Mouse (Mus musculus) hindbrain, postnatal 0 days (tissue): Measurements from ENCODE around the gene Gucd1. TPM values are rescaled to one million over a fixed set of nuclear protein-coding genes. Genes with fewer than 3 reads are reported as not detected.
"Not testable (repeated sequence)": the region's sequence is repeated elsewhere in the genome, so short reads cannot be mapped to it uniquely, and the experiment has no call there.

Experiments
- ATAC-seq: fragments of 200-750 bp; cut with Nextera tagmentation; 2 replicates; pipeline ENCODE4 v1.8.0; 2017; ENCODE audit warnings: mild to moderate bottlenecking, moderate TSS enrichment, moderate library complexity
- DNase-seq: peaks from one replicate; pipeline ENCODE4 v3.0.0-alpha.2; 2015; ENCODE audit warnings: low spot score
- H3K27ac ChIP-seq: fragments of 300-500 bp; sonication (generic); 2 replicates; pipeline ENCODE4 v1.5.1; 2014; ENCODE audit warnings: mild to moderate bottlenecking
- H3K27me3 ChIP-seq: fragments of 300-500 bp; sonication (generic); 2 replicates; pipeline ENCODE4 v1.6.1; 2014; ENCODE audit warnings: low read length, mixed read lengths; ENCODE audit not compliant: insufficient read depth
- H3K36me3 ChIP-seq: fragments of 300-500 bp; sonication (generic); 2 replicates; pipeline ENCODE4 v1.6.1; 2014; ENCODE audit warnings: low read length, mixed read lengths; ENCODE audit not compliant: insufficient read depth
- H3K4me1 ChIP-seq: fragments of 300-500 bp; sonication (generic); 2 replicates; pipeline ENCODE4 v1.6.1; 2014; ENCODE audit warnings: antibody characterized with exemption, low read length, mixed read lengths; ENCODE audit not compliant: insufficient read depth
- H3K4me2 ChIP-seq: fragments of 300-500 bp; sonication (generic); 2 replicates; pipeline ENCODE4 v1.6.1; 2014; ENCODE audit warnings: low read depth, mild to moderate bottlenecking, low read length, moderate library complexity, mixed read lengths
- H3K4me3 ChIP-seq: fragments of 300-500 bp; sonication (generic); 2 replicates; pipeline ENCODE4 v1.5.1; 2014; ENCODE audit warnings: low read length
- H3K9ac ChIP-seq: fragments of 300-500 bp; sonication (generic); replicated peaks from 2 replicates; pipeline ENCODE4 v1.6.1; 2014; ENCODE audit warnings: mild to moderate bottlenecking, low read length, moderate library complexity, mixed read lengths
- H3K9me3 ChIP-seq: fragments of 300-500 bp; sonication (generic); 2 replicates; pipeline ENCODE4 v1.6.1; 2016; ENCODE audit warnings: low read length, mixed read lengths
- CTCF ChIP-seq: IDR thresholded peaks from 2 replicates; pipeline ENCODE4 v1.5.1; 2016; ENCODE audit warnings: antibody characterized with exemption, control low read depth, low read depth
- WGBS: fragments of 180-500 bp; shearing (Covaris S2); extraction: QIAGEN DNeasy Blood & Tissue Kit; methylation state at CpG from one replicate; pipeline ENCODE4 v1.1.7; 2014; 5-methylcytosine and 5-hydroxymethylcytosine counted together
- polyA plus RNA-seq: library from polyadenylated mRNA; unstranded; fragments of >200 nt; fragmentation: Nextera tagmentation; extraction: Ambion mirVana; gene quantifications from 2 replicates; pipeline ENCODE4 v1.2.1, GENCODE M21; 2015
- total RNA-seq: library from RNA; depleted of rRNA; stranded (reverse); fragments of >200 nt; gene quantifications from 2 replicates; pipeline ENCODE4 v1.2.3, GENCODE M21; 2014

Gucd1 gene
- total and polyA plus RNA-seq, 2 experiments from 2014 or later, result 15.6 to 44.3 TPM

- no peak for TF ChIP-seq CTCF
- H3K4me3 ChIP-seq, result no peak overlapping the region
- no peak overlapping the region for H3K27ac ChIP-seq
Measured at GRCm38 (mm10) chr10:75547901-75548300, 30.1 kb upstream of the Gucd1 start.

DNA sequence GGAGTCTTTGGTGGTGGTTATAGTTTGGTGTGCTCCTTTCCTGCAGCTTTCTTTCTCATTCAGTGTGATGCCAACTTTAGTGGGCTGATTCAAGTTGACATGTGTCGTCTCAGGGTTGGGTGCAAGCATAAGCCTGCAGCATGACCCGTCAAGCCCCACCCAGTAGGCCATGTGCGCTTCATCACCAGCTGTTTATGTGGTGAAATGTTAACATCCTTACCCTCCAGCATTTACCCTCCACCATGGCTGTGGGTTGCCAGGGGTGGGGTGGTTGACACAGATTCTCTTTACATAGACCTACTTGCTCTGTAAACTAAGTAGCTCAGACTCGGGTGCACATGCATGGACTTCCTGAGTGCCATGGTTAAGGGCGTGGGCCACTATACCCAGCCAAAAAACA, 18.4 kb upstream of the Gucd1 start:
- H3K4me1 ChIP-seq, result no peaks in the 10 kb centered on the region
- 89% methylated on average over 5 of the region's 5 CpGs for WGBS
- ATAC-seq (no peak), DNase-seq (no peak)
- TF ChIP-seq CTCF, result no peak
- no peak overlapping the region for H3K4me2 ChIP-seq
- H3K36me3 ChIP-seq, result peaks cover 18% of the 10 kb centered on the region
- H3K9me3 ChIP-seq, result no peaks in the 10 kb centered on the region
- H3K27ac ChIP-seq, result no peak overlapping the region
- H3K27me3 ChIP-seq, result no peaks in the 10 kb centered on the region
- H3K4me3 ChIP-seq, result no peak overlapping the region
- H3K9ac ChIP-seq, result no peak overlapping the region

More at GRCm38 (mm10) chr10:75547901-75548300, 30.1 kb upstream of the Gucd1 start:
- DNase-seq (no peak), ATAC-seq (no peak)
- no peaks in the 10 kb centered on the region for H3K36me3 ChIP-seq
- H3K4me2 ChIP-seq, result no peak overlapping the region
- no peaks in the 10 kb centered on the region for H3K27me3 ChIP-seq
- WGBS, result 63% methylated on average over 7 of the region's 7 CpGs
- H3K4me1 ChIP-seq, result 0 out of 2 replicates have a peak, but pooled peaks cover 5% of the 10 kb centered on the region
- H3K9me3 ChIP-seq, result 0 out of 2 replicates have a peak, but pooled peaks cover 3% of the 10 kb centered on the region
- H3K9ac ChIP-seq, result no peak overlapping the region

DNA sequence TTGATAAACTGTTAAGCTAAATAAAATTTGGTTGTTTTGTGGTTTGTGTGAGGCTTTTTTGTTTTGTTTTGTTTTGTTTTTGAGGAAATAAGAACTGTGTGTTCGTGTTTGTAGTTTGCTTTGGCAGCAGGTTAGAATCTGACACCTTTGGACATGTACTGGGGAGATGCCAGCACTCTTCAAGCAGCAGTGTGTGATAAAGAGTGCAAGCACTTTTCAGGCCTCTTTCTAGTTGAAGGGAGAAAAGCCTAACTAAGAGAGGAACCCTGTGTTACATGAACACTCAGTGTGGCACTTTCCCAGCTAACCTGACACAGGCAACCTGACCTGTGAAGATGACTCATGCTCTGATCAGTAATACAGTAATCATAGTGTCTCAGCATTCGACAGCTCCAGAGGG, 17.7 kb upstream of the Gucd1 start:
- Histone ChIP-seq H3K4me2 (no peak overlapping the region), H3K27me3 (no peaks in the 10 kb centered on the region), H3K36me3 (peaks cover 18% of the 10 kb centered on the region), H3K27ac (no peak overlapping the region), H3K4me3 (no peak overlapping the region), H3K9me3 (no peaks in the 10 kb centered on the region), H3K9ac (no peak overlapping the region), H3K4me1 (no peaks in the 10 kb centered on the region)
- 82% methylated on average over 2 of the region's 2 CpGs for WGBS
- no peak for TF ChIP-seq CTCF
- no peak for DNase-seq
- 0 out of 2 replicates have a peak, but pooled peaks have one; percentile 21 for ATAC-seq

DNA sequence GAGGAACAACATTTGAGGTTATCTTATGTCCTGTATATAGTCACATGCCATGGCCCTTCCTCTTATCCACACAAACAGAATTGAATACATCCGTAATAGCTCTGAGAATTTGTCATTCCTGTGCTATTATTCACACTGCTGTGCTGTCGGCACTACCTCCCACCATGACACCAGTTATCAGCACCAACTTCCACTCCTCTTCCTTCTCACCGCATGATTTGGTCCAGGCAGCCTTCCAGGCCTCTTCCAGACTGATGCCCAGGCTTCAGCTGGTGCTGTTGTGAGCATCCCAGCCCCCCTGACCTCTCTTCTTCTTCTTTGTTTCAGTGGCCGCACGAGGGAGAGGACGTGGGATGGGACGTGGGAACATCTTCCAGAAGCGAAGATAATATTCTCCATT, 17.2 kb upstream of the Gucd1 start:
- no peak for ATAC-seq
- Histone ChIP-seq H3K27me3 (no peaks in the 10 kb centered on the region), H3K27ac (no peak overlapping the region), H3K9ac (no peak overlapping the region), H3K9me3 (no peaks in the 10 kb centered on the region), H3K36me3 (peaks cover 18% of the 10 kb centered on the region), H3K4me3 (no peak overlapping the region), H3K4me2 (no peak overlapping the region), H3K4me1 (no peaks in the 10 kb centered on the region)
- 61% methylated on average over 8 of the region's 8 CpGs for WGBS
- no peak for TF ChIP-seq CTCF
- peak; percentile 57 for DNase-seq

- Histone ChIP-seq H3K9me3 (no peaks in the 10 kb centered on the region), H3K4me2 (no peak overlapping the region), H3K4me3 (no peak overlapping the region), H3K36me3 (peaks cover 18% of the 10 kb centered on the region), H3K27me3 (no peaks in the 10 kb centered on the region), H3K9ac (no peak overlapping the region), H3K27ac (no peak overlapping the region), H3K4me1 (no peaks in the 10 kb centered on the region)
- no peak for TF ChIP-seq CTCF
- DNase-seq (no peak), ATAC-seq (no peak)
- 88% methylated on average over 8 of the region's 8 CpGs for WGBS
Measured at GRCm38 (mm10) chr10:75534216-75534615, 16.4 kb upstream of the Gucd1 start.

DNA sequence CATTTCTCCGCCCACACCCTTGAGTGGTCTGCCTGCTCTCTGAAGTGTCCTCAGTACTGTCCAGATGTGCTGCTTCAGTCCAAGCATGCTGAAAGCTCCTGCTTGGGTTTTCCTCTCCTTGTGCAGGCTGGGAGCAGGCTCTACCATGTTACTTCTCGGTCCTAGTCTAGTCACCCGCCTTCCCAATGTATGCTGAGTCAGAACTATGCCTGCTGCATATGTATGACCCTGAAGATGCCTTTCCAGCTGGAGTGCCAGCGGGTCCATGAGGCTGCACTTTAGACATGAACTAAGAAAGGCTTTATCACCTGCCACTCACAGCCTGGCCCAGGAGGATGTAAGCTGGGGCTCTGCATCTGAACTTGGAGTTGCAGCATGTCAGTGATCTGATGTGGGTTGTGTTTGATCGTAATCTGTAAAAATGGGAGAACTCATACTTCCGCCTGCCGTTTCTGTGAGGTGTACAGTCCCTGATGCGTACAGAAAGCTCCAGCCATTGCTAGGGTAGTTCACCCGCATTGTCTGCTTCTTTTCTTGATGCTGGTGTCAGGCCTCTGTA, 13.8 kb upstream of the Gucd1 start:
- 88% methylated on average over 9 of the region's 9 CpGs for WGBS
- no peak overlapping the region for H3K4me2 ChIP-seq
- H3K9ac ChIP-seq, result no peak overlapping the region
- no peaks in the 10 kb centered on the region for H3K27me3 ChIP-seq
- no peak overlapping the region for H3K4me3 ChIP-seq
- H3K9me3 ChIP-seq, result no peaks in the 10 kb centered on the region
- no peak overlapping the region for H3K27ac ChIP-seq
- no peak for ATAC-seq
- H3K36me3 ChIP-seq, result peaks cover 18% of the 10 kb centered on the region
- no peak for DNase-seq
- no peaks in the 10 kb centered on the region for H3K4me1 ChIP-seq
- no peak for TF ChIP-seq CTCF

GRCm38 (mm10) chr10:75530322-75530721, 12.6 kb upstream of the Gucd1 start:
- no peak overlapping the region for H3K4me2 ChIP-seq
- no peak overlapping the region for H3K9ac ChIP-seq
- ATAC-seq (no peak), DNase-seq (no peak)
- no peaks in the 10 kb centered on the region for H3K9me3 ChIP-seq
- TF ChIP-seq CTCF, result no peak
- WGBS, result 95% methylated on average over 2 of the region's 2 CpGs
- no peaks in the 10 kb centered on the region for H3K27me3 ChIP-seq
- H3K4me1 ChIP-seq, result no peaks in the 10 kb centered on the region
- H3K36me3 ChIP-seq, result peaks cover 18% of the 10 kb centered on the region
- no peak overlapping the region for H3K4me3 ChIP-seq
- no peak overlapping the region for H3K27ac ChIP-seq

DNA sequence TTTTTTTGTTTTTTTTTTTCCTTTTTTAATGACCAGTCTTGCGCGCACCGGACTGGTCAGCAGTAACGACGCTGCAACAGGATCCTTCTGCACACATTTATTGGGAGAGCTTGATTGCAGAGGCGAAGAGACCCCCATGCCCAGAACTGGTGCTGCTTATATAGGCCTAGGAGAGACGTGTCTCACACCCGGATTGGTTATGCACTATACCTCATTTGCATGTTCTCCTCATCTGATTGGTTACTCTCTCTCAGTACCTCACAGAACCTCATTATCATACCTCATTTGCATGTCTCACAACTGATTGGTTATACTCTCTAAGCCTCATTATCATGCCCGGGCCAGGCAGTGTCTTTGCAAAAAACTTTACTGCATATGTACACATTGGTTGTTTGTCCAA, 7.7 kb upstream of the Gucd1 start:
- not testable (repeated sequence) for H3K27ac ChIP-seq, H3K27me3 ChIP-seq, H3K4me3 ChIP-seq, H3K9me3 ChIP-seq, ATAC-seq, H3K4me1 ChIP-seq, H3K9ac ChIP-seq, DNase-seq, H3K4me2 ChIP-seq
- peaks cover 18% of the 10 kb centered on the region for H3K36me3 ChIP-seq
- 93% methylated on average over 9 of the region's 9 CpGs for WGBS
